Mouse (Mus musculus) embryo, embryonic 10 days (tissue): ENCODE data around the gene Znrd1.

Experiments
- DNase-seq: peaks from one replicate; pipeline ENCODE4 v3.0.0-alpha.2; 2015; ENCODE audit warnings: low spot score

Znrd1 gene

DNA sequence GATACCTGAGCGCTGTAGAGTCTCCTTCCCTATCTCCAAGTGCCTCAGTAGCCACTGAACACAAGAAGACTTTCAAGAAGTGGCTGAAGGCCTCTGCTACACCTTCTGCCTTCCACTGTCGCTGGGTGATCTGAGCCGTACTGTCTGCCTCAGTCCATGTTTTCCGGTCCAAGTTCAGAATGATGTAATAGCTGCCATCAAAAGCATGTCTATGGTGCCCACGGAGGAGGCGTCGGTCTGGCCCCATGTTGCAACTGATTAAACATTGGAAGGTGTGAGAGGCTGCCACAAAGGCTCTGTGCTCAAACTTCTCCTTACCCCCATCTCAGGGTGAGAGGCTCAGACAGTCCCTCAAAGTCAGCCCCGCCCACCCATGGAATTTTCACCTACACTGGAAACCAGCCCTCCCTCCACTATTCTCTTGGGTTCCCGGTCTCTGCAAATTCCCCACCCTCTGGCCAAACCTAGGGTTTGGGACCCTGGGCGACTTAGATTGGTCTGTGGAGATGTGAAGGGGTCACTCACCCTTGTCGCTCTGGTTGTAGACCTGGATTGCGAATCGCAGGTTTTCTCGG is 12.0 kb upstream of the Znrd1 start:
- no peak for DNase-seq

DNA sequence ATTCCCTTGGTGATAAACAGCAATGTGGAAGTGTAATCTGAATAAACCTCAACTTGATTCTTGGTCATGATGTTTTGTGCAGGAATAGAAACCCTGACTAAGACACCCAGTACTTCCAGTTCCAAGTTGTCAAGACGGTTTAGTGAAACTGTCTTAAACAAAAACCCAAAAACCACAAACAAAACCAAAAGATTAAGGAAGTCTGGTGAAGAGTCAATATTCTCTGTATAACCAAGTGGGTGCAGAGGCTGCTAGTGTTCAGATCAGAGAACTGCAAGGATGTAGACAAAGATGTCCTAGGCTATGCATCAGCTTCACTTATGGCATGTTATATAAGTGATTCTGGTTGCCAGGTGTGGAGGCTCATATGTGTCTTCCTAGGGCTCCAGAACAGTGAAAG is 8.5 kb upstream of the Znrd1 start:
- no peak for DNase-seq

DNA sequence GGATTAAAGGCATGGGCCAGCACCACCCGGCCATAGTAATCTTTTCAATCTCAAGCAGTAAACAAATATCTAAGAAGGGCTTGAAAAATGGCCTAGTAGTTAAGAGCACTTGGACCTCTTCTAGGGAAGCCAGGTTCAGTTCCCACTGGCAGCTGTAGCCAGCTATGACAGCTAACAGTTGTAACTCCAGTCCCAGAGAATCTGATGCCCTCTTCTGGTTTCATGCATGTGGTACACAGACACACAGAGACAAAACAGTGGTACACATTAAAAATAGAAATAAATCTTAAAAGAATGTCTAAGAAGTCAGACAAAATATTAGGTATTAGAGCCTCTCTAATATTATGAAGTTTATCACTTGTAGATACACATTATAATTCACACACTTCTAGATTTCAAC is 2.8 kb upstream of the Znrd1 start:
- DNase-seq, result no peak

DNA sequence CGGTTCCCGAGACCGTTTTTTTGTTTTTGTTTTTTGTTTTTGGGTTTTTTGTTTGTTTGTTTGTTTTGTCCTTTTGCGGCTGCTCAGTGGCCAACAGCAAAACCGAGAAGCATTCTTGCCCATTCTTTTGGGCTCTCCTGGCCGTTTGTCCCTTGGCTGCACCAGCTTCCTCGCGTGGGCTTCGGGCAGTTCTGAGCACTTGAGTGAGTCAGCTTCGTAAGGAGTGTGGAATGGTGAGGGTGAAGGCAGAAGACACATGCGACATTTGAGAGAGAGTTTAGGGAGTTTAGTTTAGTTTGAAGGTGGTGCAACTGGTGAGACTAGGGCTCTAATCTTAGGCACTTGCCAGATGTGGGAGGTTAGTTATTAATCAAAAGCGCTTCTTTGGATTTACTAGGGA is 525 bp upstream of the Znrd1 start:
- no peak for DNase-seq

DNA sequence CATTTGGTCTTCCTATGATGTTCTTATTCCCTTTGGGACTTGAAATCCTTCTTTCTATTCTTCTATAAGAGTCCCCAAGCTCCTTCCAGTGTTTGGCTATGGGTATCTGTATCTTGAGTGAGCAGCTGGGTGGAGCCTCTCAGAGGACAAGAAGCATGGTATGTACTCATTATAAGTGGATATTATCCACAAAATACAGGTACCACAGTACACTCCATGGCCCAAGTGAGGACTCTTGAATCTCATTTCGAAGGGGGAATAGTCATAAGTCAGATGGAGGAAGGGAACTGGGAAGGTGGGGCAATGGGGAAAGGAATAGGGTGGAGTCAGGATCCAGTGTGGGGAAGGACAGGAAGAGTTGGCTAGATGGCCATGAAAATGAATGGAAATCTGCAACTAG is 5.3 kb downstream of the Znrd1 start:
- no peak for DNase-seq

DNA sequence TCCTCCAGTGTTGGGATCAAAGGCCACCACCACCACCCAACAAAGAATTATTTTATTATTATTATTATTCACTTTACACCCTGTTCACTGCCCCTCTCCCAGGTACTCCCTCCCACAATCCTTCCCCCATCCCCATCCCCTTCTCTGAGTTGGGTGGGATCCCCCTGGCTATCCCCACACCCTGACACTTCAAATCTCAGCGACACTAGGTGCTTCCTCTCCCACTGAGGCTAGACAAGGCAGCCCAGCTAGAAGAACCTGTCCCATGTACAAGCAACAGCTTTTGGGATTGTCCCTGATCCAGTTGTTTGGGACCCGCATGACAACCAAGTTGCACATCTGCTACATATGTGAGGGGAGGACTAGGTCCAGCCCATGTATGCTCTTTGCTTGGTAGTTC is 5.7 kb downstream of the Znrd1 start:
- no peak for DNase-seq

DNA sequence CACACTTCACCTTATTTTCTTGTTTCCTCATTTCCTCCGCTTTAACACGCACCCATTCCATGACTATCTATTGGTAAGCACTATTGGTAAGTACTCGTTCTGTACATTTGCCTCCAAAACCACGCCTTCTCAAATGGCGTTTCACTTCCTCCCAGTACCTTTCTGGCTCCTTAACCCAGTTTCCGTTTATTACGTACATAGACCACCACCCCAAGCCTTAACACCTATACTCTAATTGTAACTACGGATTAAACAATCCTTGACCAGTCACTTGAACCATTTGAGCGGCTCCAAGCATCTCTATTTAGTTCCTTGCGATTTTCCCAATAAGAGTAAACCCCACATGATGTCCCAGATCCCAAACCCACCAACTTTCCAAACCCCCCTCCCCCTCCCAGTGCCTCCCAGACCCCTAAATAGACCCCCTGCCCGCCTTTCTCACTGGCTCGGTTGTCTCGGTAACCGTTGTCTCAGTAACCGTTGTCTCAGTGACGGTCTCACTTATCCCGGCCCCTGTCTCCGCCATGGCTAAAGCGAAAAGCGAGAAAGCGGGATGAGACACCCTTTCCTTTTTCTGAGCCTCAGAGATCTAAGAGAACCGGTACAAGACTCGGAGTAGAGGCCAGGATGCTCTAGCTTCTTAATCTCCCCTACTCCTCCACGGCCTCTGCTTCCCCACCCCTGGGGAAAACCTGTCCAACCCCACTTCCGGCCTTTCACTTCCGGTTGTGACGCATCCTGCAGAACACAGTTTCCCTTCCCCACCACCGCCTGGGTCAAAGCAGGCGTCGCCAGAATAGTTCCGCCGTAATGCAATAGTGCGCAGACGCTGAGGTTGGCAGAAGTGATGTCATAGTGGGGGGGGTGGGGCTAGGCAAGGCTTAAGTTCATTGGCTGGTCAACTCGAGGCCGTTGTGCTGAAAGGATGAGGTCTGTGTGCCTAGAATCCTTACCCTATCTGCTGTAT is 7.1 kb downstream of the Znrd1 start, which contains the start of gene Ppp1r11:
Ppp1r11 (minus strand) TSS at position 761 of the 967 bp plus-strand sequence.
- peak; percentile 97 for DNase-seq

DNA sequence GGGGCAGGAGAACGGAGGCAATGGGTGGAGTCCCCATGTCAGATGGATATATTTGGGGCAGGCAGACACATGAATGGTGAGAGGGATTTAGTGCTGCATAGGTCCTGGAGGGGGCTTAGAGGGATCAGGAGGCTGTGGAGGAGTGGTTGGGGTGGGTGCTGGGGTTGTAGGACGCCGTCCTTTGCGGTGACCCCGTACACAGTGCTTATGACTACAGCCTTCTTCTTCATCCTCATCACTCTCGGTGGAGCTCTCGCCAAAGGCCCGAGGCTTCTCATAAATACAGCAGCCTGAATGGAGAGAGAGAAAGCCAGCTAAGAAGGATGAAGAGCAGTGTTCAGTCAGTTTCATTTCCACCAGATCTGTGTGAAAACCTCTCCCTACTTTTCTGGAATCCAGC is 9.1 kb downstream of the Znrd1 start:
- no peak for DNase-seq

DNA sequence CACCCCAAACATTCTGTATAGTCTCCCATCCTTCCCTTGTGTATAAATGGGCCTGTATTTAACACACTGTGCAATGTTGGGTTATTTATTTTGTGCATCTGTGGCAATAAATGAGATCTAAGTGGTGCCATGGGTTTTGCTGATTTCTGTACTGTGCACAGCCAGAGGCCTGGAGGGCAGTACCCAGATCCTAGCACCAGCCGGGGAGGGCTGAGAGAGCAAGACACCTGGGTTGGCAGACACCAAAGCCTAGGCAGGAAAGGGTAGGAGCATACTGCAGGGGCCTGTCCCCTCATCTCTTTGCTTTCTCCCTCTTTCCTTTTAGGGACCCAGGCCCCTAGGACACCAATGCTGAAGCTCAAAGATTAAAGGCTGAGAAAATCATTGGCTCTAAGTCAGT is 10.1 kb downstream of the Znrd1 start:
- DNase-seq, result no peak

DNA sequence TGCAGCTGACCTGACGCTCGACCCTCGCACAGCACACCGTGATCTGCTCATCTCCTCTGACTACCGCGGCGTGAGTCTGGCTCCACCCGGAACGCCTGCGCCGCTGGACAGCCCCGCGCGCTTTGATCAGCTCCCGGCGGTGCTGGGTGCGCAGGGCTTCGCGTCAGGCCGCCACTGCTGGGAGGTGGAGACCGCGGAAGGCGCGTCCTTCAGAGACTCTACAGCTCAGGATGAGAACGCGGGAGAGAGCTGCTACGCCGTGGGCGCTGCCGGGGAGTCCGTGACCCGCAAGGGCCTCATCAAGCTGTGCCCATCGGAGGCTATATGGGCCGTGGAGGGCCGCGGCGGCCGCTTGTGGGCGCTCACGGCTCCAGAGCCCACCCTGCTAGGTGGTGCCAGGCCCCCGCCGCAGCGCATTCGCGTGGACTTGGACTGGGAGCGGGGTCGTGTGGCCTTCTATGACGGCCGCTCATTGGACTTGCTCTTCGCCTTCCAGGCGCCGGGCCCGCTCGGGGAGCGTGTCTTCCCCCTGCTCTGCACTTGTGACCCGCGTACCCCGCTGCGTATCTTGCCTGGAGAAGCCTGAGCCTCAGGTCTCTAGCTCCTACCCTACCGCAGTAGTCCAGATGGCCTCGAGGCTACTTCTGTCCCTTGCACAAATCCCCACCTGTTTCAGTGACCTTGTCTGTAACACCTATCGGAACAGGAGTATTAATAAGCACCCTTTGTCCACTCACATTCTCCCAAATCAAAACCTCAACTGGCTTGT is 11.1 kb downstream of the Znrd1 start:
- DNase-seq, result peak; percentile 63

DNA sequence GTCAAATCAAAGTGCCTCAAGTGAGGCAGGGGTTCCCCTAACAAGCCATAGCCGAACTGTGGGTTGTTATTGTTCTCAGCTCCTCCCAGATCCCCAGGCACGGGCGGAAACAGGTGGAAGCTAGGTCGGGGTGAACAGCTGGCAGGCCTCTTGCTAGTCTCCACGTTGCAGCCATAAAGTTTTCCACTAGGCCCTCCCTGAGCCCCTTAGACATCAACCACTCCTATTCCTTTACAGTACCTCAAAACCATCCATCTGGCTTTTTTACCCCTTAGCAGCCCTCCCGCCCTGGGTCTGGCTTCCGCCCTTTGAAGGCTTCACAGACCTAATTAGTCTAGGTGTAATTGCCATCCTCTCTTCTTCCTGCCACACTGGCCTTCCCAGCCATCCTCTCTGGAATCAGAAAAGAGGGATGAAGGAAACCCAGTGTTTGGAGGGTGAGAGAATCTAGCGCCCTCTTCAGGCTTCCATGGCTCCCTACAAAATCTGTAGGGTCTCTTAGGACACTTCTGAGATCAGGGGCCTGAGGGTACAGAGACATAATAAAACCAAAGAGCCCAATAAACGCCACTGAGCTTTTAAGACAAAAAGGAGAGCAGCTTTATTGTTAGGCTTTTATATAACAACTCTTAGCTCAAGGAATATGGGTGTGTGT is 14.1 kb downstream of the Znrd1 start:
- peak; percentile 9 for DNase-seq

DNA sequence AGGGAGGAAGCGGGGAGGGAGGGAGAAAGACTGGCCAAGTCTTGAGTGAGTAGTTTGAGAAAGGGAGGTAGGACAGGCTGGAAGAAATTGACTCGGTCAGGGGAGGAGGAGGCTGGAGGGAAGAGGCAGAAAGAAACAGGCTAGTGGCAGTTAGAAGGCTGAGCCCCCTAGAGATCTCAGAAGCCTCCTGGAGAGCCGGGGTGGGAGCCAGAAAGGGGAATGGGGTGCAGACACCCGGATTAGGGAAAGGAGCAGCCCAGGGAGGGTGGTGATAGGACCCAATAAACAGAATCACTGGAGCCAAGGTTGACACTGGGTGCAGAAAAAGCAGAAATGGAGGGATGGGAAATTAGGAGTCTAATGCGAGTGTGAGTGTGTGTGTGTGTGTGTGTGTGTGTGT is 14.7 kb downstream of the Znrd1 start:
- no peak for DNase-seq

DNA sequence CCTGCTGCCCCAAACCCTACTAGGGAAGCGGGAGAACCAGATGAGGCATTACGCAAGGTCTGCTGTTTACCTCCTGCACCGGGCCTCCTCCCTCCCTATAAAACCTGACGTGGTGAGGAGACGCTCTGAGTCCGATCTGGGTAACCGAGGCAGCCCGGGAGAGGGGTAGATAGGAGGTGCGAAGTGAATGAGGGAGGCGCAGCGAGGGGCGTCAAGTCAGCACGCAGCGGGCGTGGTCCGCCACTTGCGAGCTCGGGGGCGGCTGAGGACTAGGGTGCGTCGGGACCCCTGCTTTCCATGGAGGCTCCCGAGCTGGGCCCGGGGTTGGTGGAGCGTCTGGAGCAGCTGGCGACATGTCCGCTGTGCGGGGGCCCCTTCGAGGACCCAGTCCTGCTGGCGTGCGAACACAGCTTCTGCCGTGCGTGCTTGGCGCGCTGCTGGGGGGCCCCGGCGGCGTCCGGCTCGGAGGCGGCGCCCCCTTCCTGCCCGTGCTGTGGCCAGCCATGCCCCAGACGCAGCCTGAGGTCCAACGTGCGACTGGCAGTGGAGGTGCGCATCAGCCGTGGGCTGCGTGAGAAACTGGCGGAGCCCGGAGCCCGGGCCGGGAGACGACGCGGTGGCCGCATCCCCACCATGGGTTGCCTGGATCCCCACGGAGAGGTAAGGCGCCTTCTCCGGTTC is 15.4 kb downstream of the Znrd1 start, which contains the start of gene Rnf39:
Rnf39 (plus strand) TSS at position 128 of the 681 bp plus-strand sequence.
- DNase-seq, result no peak

DNA sequence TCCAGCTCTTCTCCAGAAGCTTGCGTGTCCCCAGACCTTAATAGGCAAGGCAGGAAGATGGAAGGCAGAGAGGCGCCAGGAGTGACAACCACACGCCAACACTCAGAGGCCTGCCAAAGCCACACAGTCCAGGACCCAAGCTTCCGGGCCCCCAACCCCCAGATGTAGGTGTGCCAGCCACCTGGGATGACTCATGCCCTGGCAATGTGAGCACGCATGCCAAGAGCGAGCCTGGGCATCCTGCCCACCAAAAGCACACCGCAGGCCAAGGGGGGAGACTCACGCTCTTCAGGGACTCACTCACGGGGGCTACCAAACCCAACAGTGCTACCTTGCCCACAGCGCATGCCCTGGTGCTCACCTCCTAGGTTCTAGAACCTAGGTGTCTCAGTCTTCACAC is 16.0 kb downstream of the Znrd1 start:
- no peak for DNase-seq

DNA sequence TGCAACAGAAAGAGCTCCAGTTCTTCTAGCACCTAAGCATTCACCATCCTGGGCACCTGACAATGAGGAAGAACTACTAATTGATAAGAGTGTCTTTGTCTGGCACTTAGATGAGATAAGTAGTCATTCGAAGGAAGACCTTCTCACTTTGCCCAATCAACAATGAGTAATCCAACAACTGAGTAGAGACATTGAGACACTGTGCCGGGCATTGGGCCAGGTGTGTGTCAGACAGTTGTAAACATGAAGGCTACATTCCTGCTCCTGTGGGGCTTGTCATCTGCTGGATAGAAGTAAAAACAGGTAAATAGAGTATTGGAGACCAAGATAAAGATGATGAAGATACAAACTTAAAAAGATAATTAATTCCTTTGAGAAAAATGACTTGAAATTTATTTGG is 20.3 kb downstream of the Znrd1 start:
- DNase-seq, result no peak

DNA sequence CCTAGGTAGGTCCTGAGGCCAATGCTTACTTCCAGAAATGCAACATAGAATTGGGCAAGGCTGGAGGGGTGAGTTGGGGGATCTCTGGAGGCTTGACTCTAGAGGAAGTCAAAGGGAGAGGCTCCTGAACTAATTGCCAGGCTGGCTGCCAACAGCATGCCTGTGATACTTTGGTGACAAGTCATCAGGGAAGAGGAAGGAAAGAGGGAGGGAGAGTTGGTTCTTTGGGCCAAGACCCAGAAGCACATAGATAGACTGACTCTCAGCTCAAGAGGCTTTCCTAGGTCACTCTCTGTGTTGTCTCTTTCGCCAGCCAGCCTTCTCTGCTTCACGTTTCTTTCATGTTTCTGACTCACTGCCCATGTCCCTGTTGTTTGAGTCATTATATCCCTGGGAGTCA is 26.6 kb downstream of the Znrd1 start:
- no peak for DNase-seq

DNA sequence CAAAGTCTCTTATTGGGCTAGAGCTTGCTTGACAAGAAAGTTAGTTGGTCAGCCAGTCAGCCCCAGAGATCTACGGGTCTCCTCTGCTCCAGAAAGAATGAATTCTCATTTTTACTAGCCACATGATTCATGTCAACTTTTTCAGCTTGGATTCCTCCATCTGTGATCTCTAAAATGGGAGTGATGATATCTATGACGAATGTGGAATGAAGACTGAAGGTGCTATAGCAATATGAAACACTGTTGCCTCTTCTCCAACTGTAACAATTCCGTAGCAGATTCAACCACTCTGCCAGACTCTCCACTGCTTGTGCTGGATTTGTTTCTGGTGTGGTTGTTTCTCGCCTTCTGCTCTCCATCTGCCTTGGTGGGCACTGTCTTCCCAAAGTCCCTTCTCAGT is 27.2 kb downstream of the Znrd1 start:
- no peak for DNase-seq

DNA sequence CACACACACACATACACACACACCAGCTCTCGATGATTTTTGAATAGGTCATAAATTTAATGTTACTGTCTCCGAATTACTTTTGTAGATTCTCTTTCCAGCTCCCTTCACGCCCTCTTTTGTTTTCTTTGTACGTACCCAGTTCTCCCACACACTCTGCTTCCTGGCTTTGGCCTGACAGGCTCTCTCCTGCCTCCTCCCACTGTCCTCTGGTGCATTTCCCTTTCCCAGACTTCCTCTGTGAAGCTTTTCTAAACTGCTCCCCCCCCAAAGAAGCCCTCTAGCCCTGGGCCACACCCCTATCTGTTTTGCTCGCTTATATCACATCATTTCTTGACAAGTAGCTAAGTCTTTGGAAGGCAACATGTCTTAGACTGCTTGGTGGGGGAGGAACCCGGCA is 28.1 kb downstream of the Znrd1 start:
- DNase-seq, result no peak

DNA sequence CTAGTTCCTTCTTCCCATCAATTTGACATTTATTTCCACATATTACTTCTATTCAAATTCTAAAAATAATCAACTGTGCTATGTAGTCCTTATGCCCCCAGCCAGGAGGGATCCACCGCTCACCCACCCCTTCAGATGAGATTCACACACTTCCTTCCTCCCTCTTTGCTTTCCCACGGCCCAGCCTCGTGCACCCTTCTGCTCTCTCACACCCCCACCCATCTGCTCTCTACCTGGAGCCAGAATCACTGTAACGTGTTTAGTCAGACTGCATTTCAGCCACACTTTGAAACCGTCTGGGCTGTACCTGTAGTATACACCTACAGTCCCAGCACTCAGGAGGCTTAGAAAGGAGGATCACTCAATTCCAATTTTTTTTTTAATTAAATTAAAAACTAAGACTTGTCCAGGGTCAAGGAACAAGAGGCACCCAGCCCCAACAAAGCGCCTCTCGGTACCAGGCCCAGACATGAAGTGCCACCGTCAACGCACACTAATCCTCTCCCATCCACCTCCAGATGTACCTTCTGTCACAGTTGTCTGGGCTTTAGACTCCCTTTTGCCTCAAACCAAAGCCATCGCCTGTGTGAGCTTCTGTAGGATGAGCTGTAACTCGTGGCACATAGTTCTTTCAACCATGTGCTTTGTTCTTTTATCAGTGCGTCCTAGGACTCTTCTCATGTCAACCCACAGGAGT is 29.0 kb downstream of the Znrd1 start:
- no peak for DNase-seq

DNA sequence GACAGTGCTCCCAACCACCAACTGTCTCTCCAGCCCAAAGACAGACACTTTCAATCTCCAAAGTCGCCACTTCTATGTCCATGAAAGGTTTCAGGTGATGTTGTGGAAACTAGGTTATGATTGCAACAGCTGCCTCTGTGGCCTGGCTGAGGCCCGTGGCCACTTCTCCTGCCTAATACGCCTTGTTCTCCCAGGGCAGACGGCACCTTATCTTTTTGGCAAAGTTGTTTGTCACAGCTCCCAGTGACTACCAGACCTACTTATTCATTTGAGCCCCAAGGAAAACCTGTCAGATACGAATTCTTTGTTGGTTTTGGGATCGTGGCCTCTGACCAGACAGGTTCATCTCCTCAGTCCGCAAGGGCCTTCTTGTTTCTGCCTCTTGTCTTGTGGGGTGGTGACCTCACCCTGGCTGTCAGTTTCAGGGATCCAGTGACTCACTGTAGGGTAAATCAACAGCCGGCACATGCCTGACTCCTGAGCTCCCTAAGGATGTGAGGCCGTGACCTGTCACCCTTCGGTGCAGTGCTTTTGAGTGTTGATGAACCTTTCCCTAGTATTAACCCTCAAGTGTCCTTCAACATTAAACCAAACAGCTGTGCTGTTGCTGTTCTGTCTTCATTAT is 30.8 kb downstream of the Znrd1 start:
- peak; percentile 30 for DNase-seq

DNA sequence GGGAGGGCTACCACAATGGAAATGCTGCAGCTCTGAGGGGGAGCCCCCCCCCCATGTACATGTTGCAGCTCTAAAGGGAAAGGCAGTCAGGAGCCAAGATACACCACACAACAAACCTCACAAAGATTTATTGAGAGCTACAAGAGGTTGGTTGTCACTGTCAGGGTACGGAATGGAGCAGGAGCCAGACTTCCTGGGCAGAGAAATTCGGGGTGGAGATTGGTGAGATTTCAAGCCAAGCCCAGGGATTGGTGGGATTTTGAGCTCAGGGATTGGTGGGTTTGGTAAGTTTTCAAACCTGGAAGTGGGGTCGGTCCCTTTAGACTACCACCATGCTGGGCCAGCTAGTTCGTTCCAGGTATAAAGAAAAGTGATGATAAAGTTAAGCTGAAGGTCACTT is 34.9 kb downstream of the Znrd1 start:
- no peak for DNase-seq
